Mouse (Mus musculus): ENCODE results near the gene Plekho1. TPM values are rescaled to one million over a fixed set of nuclear protein-coding genes. Genes with fewer than 3 reads are reported as not detected.

Gene Plekho1
- polyA plus RNA-seq, 1 experiment from 2014 or later: 91.9 TPM

Other genes starting within 250 kb of the Plekho1 start
- gene Tars2, start 235.8 kb downstream of the Plekho1 start, polyA plus RNA-seq (2016; fragmentation: Nextera tagmentation; extraction: Ambion mirVana): 43.6 and 47.4 TPM in 2 replicates
- 25.4 and 26.2 TPM in 2 replicates for gene Rprd2, start 177.1 kb downstream of the Plekho1 start, polyA plus RNA-seq (2016; fragmentation: Nextera tagmentation; extraction: Ambion mirVana)
- gene Prpf3, start 140.1 kb downstream of the Plekho1 start, polyA plus RNA-seq (2016; fragmentation: Nextera tagmentation; extraction: Ambion mirVana): 49.5 and 50.8 TPM in 2 replicates
- 345 and 349 TPM in 2 replicates for gene Mrps21, start 124.5 kb downstream of the Plekho1 start, polyA plus RNA-seq (2016; fragmentation: Nextera tagmentation; extraction: Ambion mirVana)
- 4.7 and 4.8 TPM in 2 replicates for gene Ciart, start 113.8 kb downstream of the Plekho1 start, polyA plus RNA-seq (2016; fragmentation: Nextera tagmentation; extraction: Ambion mirVana)
- 13.1 and 13.5 TPM in 2 replicates for gene BC028528, start 104.0 kb downstream of the Plekho1 start, polyA plus RNA-seq (2016; fragmentation: Nextera tagmentation; extraction: Ambion mirVana)
- 26.9 and 36.5 TPM in 2 replicates for gene Aph1a, start 102.0 kb downstream of the Plekho1 start, polyA plus RNA-seq (2016; fragmentation: Nextera tagmentation; extraction: Ambion mirVana)
- 8.6 and 9.3 TPM in 2 replicates for gene Car14, start 91.3 kb downstream of the Plekho1 start, polyA plus RNA-seq (2016; fragmentation: Nextera tagmentation; extraction: Ambion mirVana)
- gene Anp32e, start 66.8 kb downstream of the Plekho1 start, polyA plus RNA-seq (2016; fragmentation: Nextera tagmentation; extraction: Ambion mirVana): 277 and 278 TPM in 2 replicates
- gene Vps45, start 62.5 kb upstream of the Plekho1 start, polyA plus RNA-seq (2016; fragmentation: Nextera tagmentation; extraction: Ambion mirVana): 48.3 TPM in 2 replicates
- 11.6 and 16.2 TPM in 2 replicates for gene Otud7b, start 108.5 kb upstream of the Plekho1 start, polyA plus RNA-seq (2016; fragmentation: Nextera tagmentation; extraction: Ambion mirVana)
- gene Mtmr11, start 166.0 kb upstream of the Plekho1 start, polyA plus RNA-seq (2016; fragmentation: Nextera tagmentation; extraction: Ambion mirVana): 9.8 and 14.1 TPM in 2 replicates
- gene Sf3b4, start 176.3 kb upstream of the Plekho1 start, polyA plus RNA-seq (2016; fragmentation: Nextera tagmentation; extraction: Ambion mirVana): 165 and 183 TPM in 2 replicates
- 44.4 and 44.8 TPM in 2 replicates for gene Sv2a, start 185.2 kb upstream of the Plekho1 start, polyA plus RNA-seq (2016; fragmentation: Nextera tagmentation; extraction: Ambion mirVana)
- 60.8 and 69.5 TPM in 2 replicates for gene Bola1, start 223.7 kb upstream of the Plekho1 start, polyA plus RNA-seq (2016; fragmentation: Nextera tagmentation; extraction: Ambion mirVana)
- gene Hist2h2ab, start 223.9 kb upstream of the Plekho1 start, polyA plus RNA-seq (2016; fragmentation: Nextera tagmentation; extraction: Ambion mirVana): 1.7 TPM in 1 of 2 replicates, not detected in the other
- 5.7 and 9.5 TPM in 2 replicates for gene Hist2h2ac, start 224.9 kb upstream of the Plekho1 start, polyA plus RNA-seq (2016; fragmentation: Nextera tagmentation; extraction: Ambion mirVana)
- 5.6 and 5.7 TPM in 2 replicates for gene Hist2h2be, start 225.1 kb upstream of the Plekho1 start, polyA plus RNA-seq (2016; fragmentation: Nextera tagmentation; extraction: Ambion mirVana)
- gene Hist2h3c2, start 243.1 kb upstream of the Plekho1 start, polyA plus RNA-seq (2016; fragmentation: Nextera tagmentation; extraction: Ambion mirVana): 5.0 and 8.2 TPM in 2 replicates
- 54.5 and 73.7 TPM in 2 replicates for gene Hist2h2aa2, start 244.3 kb upstream of the Plekho1 start, polyA plus RNA-seq (2016; fragmentation: Nextera tagmentation; extraction: Ambion mirVana)
- 19.2 and 21.1 TPM in 2 replicates for gene Hist2h2aa1, start 249.5 kb upstream of the Plekho1 start, polyA plus RNA-seq (2016; fragmentation: Nextera tagmentation; extraction: Ambion mirVana)